Mouse (Mus musculus): ENCODE results near the gene Kcp.

GRCm38 (mm10) chr6:29513284-29513683 is 5.5 kb upstream of the Kcp start:
- TF ChIP-seq CTCF (IDR thresholded peaks at IDR 0.05; ENCODE audit: extremely low read depth, insufficient read length, insufficient replicate concordance, low read depth, low read length) (no peak), POLR2A (IDR thresholded peaks at IDR 0.05; ENCODE audit: low read depth, low read length) (no peak)

Measured in small intestine, adult 2 months (tissue).